Mouse (Mus musculus) embryo, embryonic 10 days (tissue): ENCODE results near the gene Sh3rf3.

Source experiments
- DNase-seq: peaks from one replicate; pipeline ENCODE4 v3.0.0-alpha.2; 2015; ENCODE audit warnings: low spot score

The Sh3rf3 gene

GRCm38 (mm10) chr10:58813081-58813800, at the start of gene Sh3rf3:
Sh3rf3 (plus strand) TSS chr10:58813359.
- peak; percentile 57 for DNase-seq

GRCm38 (mm10) chr10:58788486-58789274, 24.5 kb upstream of the Sh3rf3 start:
- no peak for DNase-seq

GRCm38 (mm10) chr10:58797555-58797954, 15.6 kb upstream of the Sh3rf3 start:
- DNase-seq = no peak

- no peak for DNase-seq
These were observed 15.0 kb upstream of the Sh3rf3 start for GRCm38 (mm10) chr10:58798156-58798555.

GRCm38 (mm10) chr10:58800996-58801433, 12.1 kb upstream of the Sh3rf3 start:
- no peak for DNase-seq

- no peak for DNase-seq
These were observed 10.8 kb upstream of the Sh3rf3 start for GRCm38 (mm10) chr10:58802391-58802790.

GRCm38 (mm10) chr10:58807956-58808355, 5.2 kb upstream of the Sh3rf3 start:
- DNase-seq = no peak

GRCm38 (mm10) chr10:58810181-58810580, 3.0 kb upstream of the Sh3rf3 start:
- no peak for DNase-seq

GRCm38 (mm10) chr10:58812210-58813080, 714 bp upstream of the Sh3rf3 start:
- peak; percentile 92 for DNase-seq

GRCm38 (mm10) chr10:58813801-58814191, 637 bp downstream of the Sh3rf3 start:
- no peak for DNase-seq

GRCm38 (mm10) chr10:58814486-58814885, 1.3 kb downstream of the Sh3rf3 start:
- no peak for DNase-seq

GRCm38 (mm10) chr10:58824016-58824568, 10.9 kb downstream of the Sh3rf3 start:
- DNase-seq = no peak

GRCm38 (mm10) chr10:58829251-58830111, 16.3 kb downstream of the Sh3rf3 start:
- DNase-seq = no peak

GRCm38 (mm10) chr10:58833146-58833545, 20.0 kb downstream of the Sh3rf3 start:
- DNase-seq = no peak

- no peak for DNase-seq
These were observed 20.6 kb downstream of the Sh3rf3 start for GRCm38 (mm10) chr10:58833741-58834178.

- DNase-seq = no peak
These were observed 23.2 kb downstream of the Sh3rf3 start for GRCm38 (mm10) chr10:58836391-58836790.

- DNase-seq = no peak
These were observed 24.3 kb downstream of the Sh3rf3 start for GRCm38 (mm10) chr10:58837504-58837903.

GRCm38 (mm10) chr10:58841945-58842344, 28.8 kb downstream of the Sh3rf3 start:
- DNase-seq = no peak

- no peak for DNase-seq
These were observed 29.9 kb downstream of the Sh3rf3 start for GRCm38 (mm10) chr10:58843100-58843499.

GRCm38 (mm10) chr10:58848127-58848526, 35.0 kb downstream of the Sh3rf3 start:
- DNase-seq = no peak

GRCm38 (mm10) chr10:58848536-58848935, 35.4 kb downstream of the Sh3rf3 start:
- no peak for DNase-seq
